In genomic region chr6:142571055-142571618, GRCm38 (mm10) we compare ENCODE assay signal across 8 mouse cellular contexts. TPM values are rescaled to one million over a fixed set of nuclear protein-coding genes. Genes with fewer than 3 reads are reported as not detected.
DNase-seq lines count a peak whose midpoint lies in the region; ATAC-seq and TF ChIP-seq lines count a peak whose summit lies in the region.

TSS of gene Kcnj8 (minus strand) at chr6:142571614.

- H3K27ac ChIP-seq in gastrocnemius, adult 2 months: peak within 1 kb of the TSS; percentile 72
- H3K27ac ChIP-seq in hindbrain, embryonic 13.5 days: no peak within 1 kb of the TSS
- H3K27ac ChIP-seq in limb, embryonic 10.5 days: peak within 1 kb of the TSS; percentile 2
- 0 out of 2 replicates have a peak within 1 kb of the TSS, but pooled peaks have one; percentile 49 for H3K27ac ChIP-seq in midbrain, embryonic 10.5 days (replicated peaks)

- no peak for DNase-seq in Patski (ENCODE audit: low read depth, low spot score)
- peak; percentile 7 for DNase-seq in cerebellum, adult 9-11 months
- peak; percentile 80 for DNase-seq in gastrocnemius, adult 2 months
- peak; percentile 74 for DNase-seq in limb, embryonic 10.5 days (ENCODE audit: low spot score)
- DNase-seq in midbrain, embryonic 10.5 days (ENCODE audit: low spot score): peak; percentile 80
- DNase-seq in right cerebral cortex, postnatal 4 days: peak; percentile 36
- DNase-seq in MN1 (ENCODE audit: low spot score): no peak

- POLR2A ChIA-PET in Patski (lab: Charles Lee): no interaction called here

- no peaks in the 10 kb centered on the region for H3K36me3 ChIP-seq in hindbrain, embryonic 13.5 days
- H3K36me3 ChIP-seq in limb, embryonic 10.5 days: no peaks in the 10 kb centered on the region
- no peaks in the 10 kb centered on the region for H3K36me3 ChIP-seq in midbrain, embryonic 10.5 days

- WGBS in hindbrain, embryonic 13.5 days: under 1% methylated on average over 34 of the region's 34 CpGs
- WGBS in limb, embryonic 10.5 days: 2% methylated on average over 34 of the region's 34 CpGs
- under 1% methylated on average over 34 of the region's 34 CpGs for WGBS in midbrain, embryonic 10.5 days

- peaks cover 26% of the 10 kb centered on the region for H3K4me1 ChIP-seq in hindbrain, embryonic 13.5 days (replicated peaks)
- H3K4me1 ChIP-seq in limb, embryonic 10.5 days: peaks cover 21% of the 10 kb centered on the region
- peaks cover 30% of the 10 kb centered on the region for H3K4me1 ChIP-seq in midbrain, embryonic 10.5 days

- peak within 1 kb of the TSS; percentile 91 for H3K4me2 ChIP-seq in hindbrain, embryonic 13.5 days

- intact Hi-C loops in gastrocnemius, adult 2 months (cut with DNase I): loop anchor here (5.0 kb wide), 1 partner anchor 39 kb away; no protein-coding TSS in a partner anchor

- TF ChIP-seq CTCF in Patski (IDR thresholded peaks at IDR 0.05): no peak
- no peak for TF ChIP-seq CTCF in gastrocnemius, adult 2 months (IDR thresholded peaks at IDR 0.05)

- H3K4me3 ChIP-seq in gastrocnemius, adult 2 months: peak within 1 kb of the TSS; percentile 71
- peak within 1 kb of the TSS; percentile 48 for H3K4me3 ChIP-seq in hindbrain, embryonic 13.5 days
- peak within 1 kb of the TSS; percentile 56 for H3K4me3 ChIP-seq in limb, embryonic 10.5 days
- peak within 1 kb of the TSS; percentile 64 for H3K4me3 ChIP-seq in midbrain, embryonic 10.5 days

- H3K27me3 ChIP-seq in Patski: peaks cover 12% of the 10 kb centered on the region
- peaks cover 67% of the 10 kb centered on the region for H3K27me3 ChIP-seq in hindbrain, embryonic 13.5 days
- H3K27me3 ChIP-seq in limb, embryonic 10.5 days (ENCODE audit: low read depth, poor library complexity, severe bottlenecking): peaks cover 75% of the 10 kb centered on the region
- H3K27me3 ChIP-seq in midbrain, embryonic 10.5 days (ENCODE audit: low read depth, poor library complexity, severe bottlenecking): peaks cover 80% of the 10 kb centered on the region

- ATAC-seq in Patski: peak; percentile 26
- ATAC-seq in hindbrain, embryonic 13.5 days (ENCODE audit: low FRiP score): peak; percentile 88

- H3K9me3 ChIP-seq in hindbrain, embryonic 13.5 days: no peaks in the 10 kb centered on the region
- H3K9me3 ChIP-seq in limb, embryonic 10.5 days (replicated peaks): no peaks in the 10 kb centered on the region
- H3K9me3 ChIP-seq in midbrain, embryonic 10.5 days (replicated peaks): no peaks in the 10 kb centered on the region

- in situ Hi-C loops in Patski (cut with MboI; ENCODE audit: low pct_unique_long_range_greater_than_20kb): no loop called here

- CTCF ChIA-PET in Patski (lab: Charles Lee): no interaction called here

- H3K9ac ChIP-seq in hindbrain, embryonic 13.5 days: peak within 1 kb of the TSS; percentile 68

RNA-seq across cellular contexts. Expression of gene Kcnj8, which starts in this region (rescaled TPM):
- polyA plus RNA-seq in Patski (2021): not detected
- total RNA-seq in gastrocnemius, adult 2 months (2021): 1 to 10 TPM; 8.2 to 8.4 TPM
- polyA plus RNA-seq in hindbrain, embryonic 13.5 days (2015; fragmentation: Nextera tagmentation; extraction: Ambion mirVana): 10.9 and 12.1 TPM in 2 replicates
- polyA plus RNA-seq in limb, embryonic 10.5 days (2016; fragmentation: Nextera tagmentation; extraction: Ambion mirVana): 0.09 and 0.16 TPM in 2 replicates
- 2.2 and 5.2 TPM in 2 replicates for polyA plus RNA-seq in midbrain, embryonic 10.5 days (2016; fragmentation: Nextera tagmentation; extraction: Ambion mirVana)

Comparison
In these comparisons a context has a peak if more than half of its experiments do, and no peak if none do; other contexts are left out.
1. Peak in ATAC-seq in Patski; RNA of the gene not detected or under 1 TPM.
2. Peak in DNase-seq, H3K4me3 ChIP-seq and H3K27ac ChIP-seq in limb, embryonic 10.5 days; RNA of the gene not detected or under 1 TPM.
3. DNase-seq: peak in cerebellum, adult 9-11 months (single experiment), gastrocnemius, adult 2 months (single experiment), midbrain, embryonic 10.5 days (single experiment) and right cerebral cortex, postnatal 4 days (single experiment); none in Patski (single experiment) and MN1 (single experiment).
4. Peak in every context shown above with its lines, with median percentiles within 50 percentile points of each other: H3K4me3 ChIP-seq.